Mouse (Mus musculus) C2C12 (cell line): Measurements from ENCODE around the gene Anpep.

Experiments used
- CEBPB ChIP-seq: IDR thresholded peaks from one replicate; pipeline ENCODE4 v1.6.1; 2011; ENCODE audit warnings: low read depth, mild to moderate bottlenecking, control low read depth, moderate library complexity
- CTCF ChIP-seq: IDR thresholded peaks from one replicate; pipeline ENCODE4 v1.5.1; 2011; ENCODE audit not compliant: control insufficient read depth, insufficient read depth, insufficient read length
- MAX ChIP-seq: IDR thresholded peaks from one replicate; pipeline ENCODE4 v1.6.1; 2011; ENCODE audit warnings: mild to moderate bottlenecking, control low read depth
- MYOD1 ChIP-seq: IDR thresholded peaks from one replicate; pipeline ENCODE4 v1.6.1; 2011; ENCODE audit warnings: low read depth; ENCODE audit not compliant: control insufficient read depth, insufficient read length
- MYOG ChIP-seq: IDR thresholded peaks from one replicate; pipeline ENCODE4 v1.6.1; 2011; ENCODE audit not compliant: control insufficient read depth, insufficient read length; ENCODE audit errors: extremely low read depth
- USF1 ChIP-seq: IDR thresholded peaks from one replicate; pipeline ENCODE4 v1.6.1; 2011; ENCODE audit warnings: low read depth, mild to moderate bottlenecking, control low read depth, moderate library complexity

DNA sequence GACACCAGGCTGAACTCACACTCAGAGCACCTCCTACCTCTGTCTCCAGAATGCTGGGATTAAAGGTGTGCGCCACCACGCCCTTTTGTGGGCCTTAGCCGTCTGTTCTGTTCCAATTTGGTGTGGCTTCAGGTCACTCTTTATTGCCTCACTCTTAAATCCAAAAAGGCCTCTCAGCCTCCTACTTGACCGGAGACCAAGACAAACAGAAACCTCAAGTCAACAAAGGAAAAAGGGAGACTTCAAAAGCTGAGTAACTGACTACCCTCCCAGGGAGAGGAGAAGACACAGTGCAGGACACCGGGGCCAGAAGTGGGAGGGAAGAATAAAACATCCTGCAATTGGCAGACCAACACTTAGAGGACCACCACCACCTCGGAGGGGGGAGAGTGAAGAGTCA lies 29.7 kb downstream of the Anpep start:
- TF ChIP-seq CTCF (no peak), MAX (no peak), MYOG (no peak), MYOD1 (no peak), CEBPB (no peak), USF1 (no peak)
